Mouse (Mus musculus): ENCODE results near the gene Tenm3.

DNA sequence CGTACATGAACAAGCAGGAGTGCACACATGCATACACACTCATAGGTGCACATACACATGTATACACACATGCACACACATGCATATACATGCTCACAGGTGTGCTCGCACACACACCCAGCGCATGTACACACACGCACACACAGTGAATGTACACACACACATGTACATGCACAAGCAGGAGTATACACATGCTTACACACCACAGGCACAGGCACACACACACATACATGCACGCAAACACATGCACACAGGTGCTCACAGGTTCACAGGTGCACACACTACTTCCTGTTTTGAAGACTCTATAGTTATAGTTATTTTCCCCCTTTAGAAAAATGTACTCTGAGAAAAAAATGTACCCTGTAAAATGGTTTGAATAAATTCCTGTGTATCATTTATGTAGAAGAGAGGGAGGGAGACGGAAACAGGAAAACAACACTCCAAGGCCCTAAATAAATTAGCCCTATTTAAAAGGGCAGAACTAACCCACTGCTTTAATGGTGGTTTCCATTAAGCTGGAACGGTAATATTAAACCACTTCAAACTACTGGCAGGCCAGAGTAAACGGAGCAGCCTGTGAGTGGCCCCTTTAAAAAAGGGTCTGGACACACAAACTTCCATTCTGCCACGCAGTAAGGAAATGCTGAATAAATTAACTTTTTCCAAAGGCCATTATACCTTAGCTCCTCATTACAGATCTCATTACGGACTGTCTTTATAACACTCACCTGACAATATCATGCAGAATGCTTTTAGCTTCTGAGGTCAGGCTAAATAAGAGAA is 335.8 kb downstream of the Tenm3 start:
- TF ChIP-seq CTCF (IDR thresholded peaks at IDR 0.05; ENCODE audit: control insufficient read depth, insufficient read depth, insufficient read length) (no peak), USF1 (IDR thresholded peaks at IDR 0.05; ENCODE audit: low read depth) (no peak), MYOD1 (IDR thresholded peaks at IDR 0.05; ENCODE audit: control insufficient read depth, insufficient read length, low read depth) (no peak)
